Comparison of ENCODE assay signal across 7 mouse cellular contexts in genomic region chr5:36920072-36920471, GRCm38 (mm10). TPM values are rescaled to one million over a fixed set of nuclear protein-coding genes. Genes with fewer than 3 reads are reported as not detected.
DNase-seq lines count a peak whose midpoint lies in the region; ATAC-seq lines count a peak whose summit lies in the region.

No protein-coding gene starts in this region.

- peak; percentile 49 for DNase-seq in hindbrain, embryonic 11.5 days (ENCODE audit: low spot score)
- DNase-seq in neural tube, embryonic 10.5 days (ENCODE audit: extremely low spot score, low spot score) = peak; percentile 30
- DNase-seq in embryo, embryonic 11 days = peak; percentile 57
- peak; percentile 68 for DNase-seq in retina, postnatal 1 day
- no peak for DNase-seq in layer of hippocampus, adult 11-12 months (ENCODE audit: low spot score)

- H3K4me3 ChIP-seq in hindbrain, embryonic 11.5 days (ENCODE audit: low read depth, low read length) = no peak overlapping the region
- no peak overlapping the region for H3K4me3 ChIP-seq in hindbrain, embryonic 12.5 days
- no peak overlapping the region for H3K4me3 ChIP-seq in neural tube, embryonic 15.5 days (replicated peaks)

- H3K9me3 ChIP-seq in hindbrain, embryonic 11.5 days (ENCODE audit: control insufficient read depth, low read length) = no peaks in the 10 kb centered on the region
- no peaks in the 10 kb centered on the region for H3K9me3 ChIP-seq in hindbrain, embryonic 12.5 days (replicated peaks)
- no peaks in the 10 kb centered on the region for H3K9me3 ChIP-seq in neural tube, embryonic 15.5 days (replicated peaks)

- no peak overlapping the region for H3K27ac ChIP-seq in hindbrain, embryonic 11.5 days (ENCODE audit: low read depth, low read length)
- no peak overlapping the region for H3K27ac ChIP-seq in hindbrain, embryonic 12.5 days
- H3K27ac ChIP-seq in neural tube, embryonic 15.5 days (replicated peaks) = no peak overlapping the region

- H3K27me3 ChIP-seq in hindbrain, embryonic 11.5 days (ENCODE audit: control insufficient read depth, insufficient read depth, low read length) = no peaks in the 10 kb centered on the region
- peaks cover 4% of the 10 kb centered on the region for H3K27me3 ChIP-seq in hindbrain, embryonic 12.5 days
- no peaks in the 10 kb centered on the region for H3K27me3 ChIP-seq in neural tube, embryonic 15.5 days (replicated peaks)

- 56% methylated on average over 1 of the region's 1 CpGs for WGBS in hindbrain, embryonic 11.5 days
- 22% methylated on average over 1 of the region's 1 CpGs for WGBS in hindbrain, embryonic 12.5 days
- 14% methylated on average over 1 of the region's 1 CpGs for WGBS in neural tube, embryonic 15.5 days

- H3K4me1 ChIP-seq in hindbrain, embryonic 11.5 days (replicated peaks; ENCODE audit: control insufficient read depth, insufficient read depth, low read length) = no peaks in the 10 kb centered on the region
- peaks cover 15% of the 10 kb centered on the region for H3K4me1 ChIP-seq in hindbrain, embryonic 12.5 days
- peaks cover 52% of the 10 kb centered on the region for H3K4me1 ChIP-seq in neural tube, embryonic 15.5 days

- 0 out of 2 replicates have a peak, but pooled peaks have one; percentile 60 for ATAC-seq in hindbrain, embryonic 11.5 days (ENCODE audit: low FRiP score)
- no peak for ATAC-seq in hindbrain, embryonic 12.5 days (ENCODE audit: low FRiP score)
- no peak for ATAC-seq in neural tube, embryonic 15.5 days (ENCODE audit: low FRiP score)

- no peaks in the 10 kb centered on the region for H3K36me3 ChIP-seq in hindbrain, embryonic 11.5 days (ENCODE audit: control insufficient read depth, insufficient read depth, low read length)
- no peaks in the 10 kb centered on the region for H3K36me3 ChIP-seq in hindbrain, embryonic 12.5 days
- no peaks in the 10 kb centered on the region for H3K36me3 ChIP-seq in neural tube, embryonic 15.5 days

- H3K9ac ChIP-seq in hindbrain, embryonic 11.5 days (ENCODE audit: low read depth, low read length) = no peak overlapping the region
- no peak overlapping the region for H3K9ac ChIP-seq in hindbrain, embryonic 12.5 days
- no peak overlapping the region for H3K9ac ChIP-seq in neural tube, embryonic 15.5 days (replicated peaks)

- no peak overlapping the region for H3K4me2 ChIP-seq in hindbrain, embryonic 11.5 days (replicated peaks; ENCODE audit: low read depth, low read length)
- H3K4me2 ChIP-seq in hindbrain, embryonic 12.5 days (replicated peaks) = no peak overlapping the region
- no peak overlapping the region for H3K4me2 ChIP-seq in neural tube, embryonic 15.5 days

RNA-seq across cellular contexts. Expression of gene Ppp2r2c, which starts 51.8 kb away (rescaled TPM):
- 1.9 and 3.3 TPM in 2 replicates for polyA plus RNA-seq in hindbrain, embryonic 11.5 days (2014; fragmentation: Nextera tagmentation; extraction: Ambion mirVana)
- polyA plus RNA-seq in hindbrain, embryonic 12.5 days (2016; fragmentation: Nextera tagmentation; extraction: Ambion mirVana) = 7.6 and 8.0 TPM in 2 replicates
- 56.3 and 72.9 TPM in 2 replicates for polyA plus RNA-seq in neural tube, embryonic 15.5 days (2015; fragmentation: Nextera tagmentation; extraction: Ambion mirVana)
